ENCODE assay signal across 10 mouse cellular contexts in genomic region chr11:95024439-95025184, GRCm38 (mm10). TPM values are rescaled to one million over a fixed set of nuclear protein-coding genes. Genes with fewer than 3 reads are reported as not detected.
DNase-seq lines count a peak whose midpoint lies in the region; ATAC-seq lines count a peak whose summit lies in the region.
"Had no signal": no experiment of that assay in that cellular context is flagged by ENCODE, and none has a peak within 500 bp of the region (broad histone marks: within the 10 kb centered on the region; RNA-seq: fewer than 3 reads in every experiment).

No protein-coding gene starts in this region.

- H3K4me3 ChIP-seq in liver, embryonic 13.5 days (replicated peaks), result no peak overlapping the region
- no peak overlapping the region for H3K4me3 ChIP-seq in liver, embryonic 11.5 days (ENCODE audit: low read depth, low read length)
- no peak overlapping the region for H3K4me3 ChIP-seq in forebrain, embryonic 12.5 days (replicated peaks)
- H3K4me3 ChIP-seq: limb, embryonic 12.5 days had no signal

- no peak for ATAC-seq in liver, embryonic 13.5 days (ENCODE audit: low read depth)
- ATAC-seq in liver, embryonic 11.5 days (replicated peaks; ENCODE audit: low FRiP score), result no peak
- ATAC-seq in cerebellum, adult (ENCODE audit: insufficient number of reproducible peaks, low FRiP score, low TSS enrichment), result peak; percentile 43; the same call in 1 of the 2 replicates
- no peak for ATAC-seq in forebrain, embryonic 12.5 days (ENCODE audit: low FRiP score)
- no peak for ATAC-seq in inflammation-experienced regulatory T-cells, adult 6 months

- peaks cover 65% of the 10 kb centered on the region for H3K36me3 ChIP-seq in liver, embryonic 13.5 days
- peaks cover 44% of the 10 kb centered on the region for H3K36me3 ChIP-seq in liver, embryonic 11.5 days (ENCODE audit: control insufficient read depth, insufficient read depth, low read length)
- H3K36me3 ChIP-seq in forebrain, embryonic 12.5 days (replicated peaks), result peaks cover 69% of the 10 kb centered on the region

- peaks cover 46% of the 10 kb centered on the region for H3K4me1 ChIP-seq in liver, embryonic 13.5 days (replicated peaks)
- peaks cover 9% of the 10 kb centered on the region for H3K4me1 ChIP-seq in liver, embryonic 11.5 days (replicated peaks; ENCODE audit: control insufficient read depth, insufficient read depth, low read length)
- H3K4me1 ChIP-seq in forebrain, embryonic 12.5 days, result peaks cover 9% of the 10 kb centered on the region

- H3K4me2 ChIP-seq in liver, embryonic 13.5 days, result no peak overlapping the region
- H3K4me2 ChIP-seq in liver, embryonic 11.5 days, result no peak overlapping the region
- no peak overlapping the region for H3K4me2 ChIP-seq in forebrain, embryonic 12.5 days
- H3K4me2 ChIP-seq: limb, embryonic 12.5 days had no signal

- no peak overlapping the region for H3K9ac ChIP-seq in liver, embryonic 13.5 days
- no peak overlapping the region for H3K9ac ChIP-seq in liver, embryonic 11.5 days (ENCODE audit: low read depth, low read length)
- no peak overlapping the region for H3K9ac ChIP-seq in forebrain, embryonic 12.5 days
- H3K9ac ChIP-seq: limb, embryonic 12.5 days had no signal

- peak overlapping the region; percentile 22; the same call in 1 of the 2 replicates for H3K27ac ChIP-seq in liver, embryonic 13.5 days
- no peak overlapping the region for H3K27ac ChIP-seq in liver, embryonic 11.5 days (ENCODE audit: low read depth, low read length)
- peak overlapping the region; percentile 27 for H3K27ac ChIP-seq in forebrain, embryonic 12.5 days
- H3K27ac ChIP-seq: limb, embryonic 12.5 days had no signal

- peaks cover 11% of the 10 kb centered on the region; the same call in 1 of the 2 replicates for H3K27me3 ChIP-seq in liver, embryonic 13.5 days
- H3K27me3 ChIP-seq in liver, embryonic 11.5 days (replicated peaks; ENCODE audit: control insufficient read depth, insufficient read depth, low read length), result peaks cover 4% of the 10 kb centered on the region; the same call in 1 of the 2 replicates
- H3K27me3 ChIP-seq in forebrain, embryonic 12.5 days, result 0 out of 2 replicates have a peak, but pooled peaks cover 3% of the 10 kb centered on the region

- WGBS in liver, embryonic 13.5 days (ENCODE audit: insufficient replicate concordance), result 80% methylated on average over 29 of the region's 29 CpGs
- 75% methylated on average over 29 of the region's 29 CpGs for WGBS in liver, embryonic 11.5 days
- 64% methylated on average over 29 of the region's 29 CpGs for WGBS in forebrain, embryonic 12.5 days

- no peak for DNase-seq in liver, embryonic 13.5 days
- no peak for DNase-seq in liver, embryonic 11.5 days (ENCODE audit: low spot score)
- DNase-seq in kidney, postnatal 25 days, result peak; percentile 71 to 85
- DNase-seq in adrenal gland, postnatal 36 days, result no peak
- no peak for DNase-seq in T-cell, adult 2 months (ENCODE audit: low spot score)

- H3K9me3 ChIP-seq in liver, embryonic 13.5 days (replicated peaks), result no peaks in the 10 kb centered on the region
- H3K9me3 ChIP-seq in liver, embryonic 11.5 days (ENCODE audit: control insufficient read depth, low read length), result no peaks in the 10 kb centered on the region
- H3K9me3 ChIP-seq in forebrain, embryonic 12.5 days, result no peaks in the 10 kb centered on the region
- H3K9me3 ChIP-seq: limb, embryonic 12.5 days had no signal

RNA-seq across cellular contexts. Expression of gene Samd14, which starts 14.9 kb away (rescaled TPM):
- polyA plus RNA-seq in liver, embryonic 13.5 days (2015; fragmentation: Nextera tagmentation; extraction: Ambion mirVana), result 35.4 and 36.3 TPM in 2 replicates
- polyA plus RNA-seq in liver, embryonic 11.5 days (2014; fragmentation: Nextera tagmentation; extraction: Ambion mirVana), result 55.8 and 57.8 TPM in 2 replicates
- polyA plus RNA-seq in forebrain, embryonic 12.5 days (2016; fragmentation: Nextera tagmentation; extraction: Ambion mirVana), result 80.5 and 86.7 TPM in 2 replicates
- polyA plus RNA-seq in inflammation-experienced regulatory T-cells, adult 6 months (2017; shearing (Covaris generic)), result under 1 TPM; 0.18 to 0.61 (median 0.46) TPM
- 1 to 10 TPM; 3.2 to 3.4 TPM for total RNA-seq in adrenal gland, postnatal 36 days (2021)

RNA-seq across cellular contexts. Expression of gene Pdk2, which starts 16.5 kb away (rescaled TPM):
- 5.8 and 8.6 TPM in 2 replicates for polyA plus RNA-seq in liver, embryonic 13.5 days (2015; fragmentation: Nextera tagmentation; extraction: Ambion mirVana)
- 14.9 and 15.2 TPM in 2 replicates for polyA plus RNA-seq in liver, embryonic 11.5 days (2014; fragmentation: Nextera tagmentation; extraction: Ambion mirVana)
- 17.3 and 19.4 TPM in 2 replicates for polyA plus RNA-seq in forebrain, embryonic 12.5 days (2016; fragmentation: Nextera tagmentation; extraction: Ambion mirVana)
- 1 to 10 TPM; 2.4 to 9.2 (median 8.2) TPM for polyA plus RNA-seq in inflammation-experienced regulatory T-cells, adult 6 months (2017; shearing (Covaris generic))
- total RNA-seq in adrenal gland, postnatal 36 days (2021), result 100 to 1,000 TPM in 1 of 2 experiments, 10 to 100 TPM in 1; 70.0 to 103 TPM

RNA-seq across cellular contexts. Expression of gene Ppp1r9b, which starts 33.8 kb away (rescaled TPM):
- 10.0 and 10.6 TPM in 2 replicates for polyA plus RNA-seq in liver, embryonic 13.5 days (2015; fragmentation: Nextera tagmentation; extraction: Ambion mirVana)
- polyA plus RNA-seq in liver, embryonic 11.5 days (2014; fragmentation: Nextera tagmentation; extraction: Ambion mirVana), result 21.9 and 27.9 TPM in 2 replicates
- polyA plus RNA-seq in forebrain, embryonic 12.5 days (2016; fragmentation: Nextera tagmentation; extraction: Ambion mirVana), result 16.6 and 17.7 TPM in 2 replicates
- polyA plus RNA-seq in inflammation-experienced regulatory T-cells, adult 6 months (2017; shearing (Covaris generic)), result 10 to 100 TPM; 19.1 to 24.8 (median 24.8) TPM
- total RNA-seq in adrenal gland, postnatal 36 days (2021), result 100 to 1,000 TPM; 119 to 120 TPM

RNA-seq across cellular contexts. Expression of gene Sgca, which starts 48.5 kb away (rescaled TPM):
- 0.21 and 0.28 TPM in 2 replicates for polyA plus RNA-seq in liver, embryonic 13.5 days (2015; fragmentation: Nextera tagmentation; extraction: Ambion mirVana)
- polyA plus RNA-seq in liver, embryonic 11.5 days (2014; fragmentation: Nextera tagmentation; extraction: Ambion mirVana), result 0.22 and 0.30 TPM in 2 replicates
- not detected in 2 replicates for polyA plus RNA-seq in forebrain, embryonic 12.5 days (2016; fragmentation: Nextera tagmentation; extraction: Ambion mirVana)
- not detected for polyA plus RNA-seq in inflammation-experienced regulatory T-cells, adult 6 months (2017; shearing (Covaris generic))
- total RNA-seq in adrenal gland, postnatal 36 days (2021), result not detected
- total RNA-seq: MEL had no signal

RNA-seq across cellular contexts. Expression of gene Itga3, which starts 52.0 kb away (rescaled TPM):
- 1.8 and 1.9 TPM in 2 replicates for polyA plus RNA-seq in liver, embryonic 13.5 days (2015; fragmentation: Nextera tagmentation; extraction: Ambion mirVana)
- 4.0 and 4.6 TPM in 2 replicates for polyA plus RNA-seq in liver, embryonic 11.5 days (2014; fragmentation: Nextera tagmentation; extraction: Ambion mirVana)
- 3.8 and 5.2 TPM in 2 replicates for polyA plus RNA-seq in forebrain, embryonic 12.5 days (2016; fragmentation: Nextera tagmentation; extraction: Ambion mirVana)
- polyA plus RNA-seq in inflammation-experienced regulatory T-cells, adult 6 months (2017; shearing (Covaris generic)), result 1 to 10 TPM in 2 of 3 experiments, under 1 TPM in 1; 0.93 to 2.2 (median 1.0) TPM
- total RNA-seq in adrenal gland, postnatal 36 days (2021), result 10 to 100 TPM; 38.0 to 56.7 TPM
- total RNA-seq: MEL had no signal

Comparison
In these comparisons a context has a peak if more than half of its experiments do, and no peak if none do; other contexts are left out.
1. DNase-seq: peak in kidney, postnatal 25 days (2 of 2); none in liver, embryonic 13.5 days (single experiment), liver, embryonic 11.5 days (single experiment), adrenal gland, postnatal 36 days (0 of 2) and T-cell, adult 2 months (single experiment).
2. RNA of gene Samd14, which starts 14.9 kb away (polyA plus RNA-seq): 80.5 to 86.7 TPM in forebrain, embryonic 12.5 days, 55.8 to 57.8 TPM in liver, embryonic 11.5 days and 35.4 to 36.3 TPM in liver, embryonic 13.5 days; 0.18 to 0.61 TPM in inflammation-experienced regulatory T-cells, adult 6 months; every median in the first group is over 10 times any median in the second.